Mouse (Mus musculus) MEL (cell line): Measurements from ENCODE around the gene Adam19.

Experiments used
- CHD1 ChIP-seq: IDR thresholded peaks from 2 replicates; pipeline ENCODE4 v1.6.1; 2012; ENCODE audit warnings: low read depth, mild to moderate bottlenecking, inconsistent platforms, low read length, improper control_type of control experiment
- E2F4 ChIP-seq: IDR thresholded peaks from 2 replicates; pipeline ENCODE4 v1.6.1; 2011; ENCODE audit warnings: low read depth, low read length, improper control_type of control experiment, borderline replicate concordance
- ELF1 ChIP-seq: IDR thresholded peaks from 2 replicates; pipeline ENCODE4 v1.6.1; 2014; ENCODE audit warnings: low read depth, mild to moderate bottlenecking, inconsistent platforms, low read length, improper control_type of control experiment, moderate library complexity
- POLR2A ChIP-seq, 2 experiments: IDR thresholded peaks; 2 replicates each; pipeline ENCODE4 v1.6.1; 2011 to 2012; ENCODE audit warnings: low read length in 2 of 2, mild to moderate bottlenecking in 2 of 2, control low read depth in 1 of 2, improper control_type of control experiment in 1 of 2, low read depth in 1 of 2, moderate library complexity in 1 of 2; ENCODE audit not compliant: control insufficient read depth in 1 of 2, insufficient read depth in 1 of 2, poor library complexity in 1 of 2
- POLR2AphosphoS5 ChIP-seq: IDR thresholded peaks from 2 replicates; pipeline ENCODE4 v1.6.1; 2012; ENCODE audit warnings: low read depth, borderline replicate concordance, mild to moderate bottlenecking, inconsistent platforms, low read length, moderate library complexity, mixed read lengths
- UBTF ChIP-seq: IDR thresholded peaks from 2 replicates; pipeline ENCODE4 v1.6.1; 2012; ENCODE audit warnings: low read depth, mild to moderate bottlenecking, inconsistent platforms, low read length, improper control_type of control experiment, moderate library complexity, borderline replicate concordance; ENCODE audit not compliant: insufficient read depth

DNA sequence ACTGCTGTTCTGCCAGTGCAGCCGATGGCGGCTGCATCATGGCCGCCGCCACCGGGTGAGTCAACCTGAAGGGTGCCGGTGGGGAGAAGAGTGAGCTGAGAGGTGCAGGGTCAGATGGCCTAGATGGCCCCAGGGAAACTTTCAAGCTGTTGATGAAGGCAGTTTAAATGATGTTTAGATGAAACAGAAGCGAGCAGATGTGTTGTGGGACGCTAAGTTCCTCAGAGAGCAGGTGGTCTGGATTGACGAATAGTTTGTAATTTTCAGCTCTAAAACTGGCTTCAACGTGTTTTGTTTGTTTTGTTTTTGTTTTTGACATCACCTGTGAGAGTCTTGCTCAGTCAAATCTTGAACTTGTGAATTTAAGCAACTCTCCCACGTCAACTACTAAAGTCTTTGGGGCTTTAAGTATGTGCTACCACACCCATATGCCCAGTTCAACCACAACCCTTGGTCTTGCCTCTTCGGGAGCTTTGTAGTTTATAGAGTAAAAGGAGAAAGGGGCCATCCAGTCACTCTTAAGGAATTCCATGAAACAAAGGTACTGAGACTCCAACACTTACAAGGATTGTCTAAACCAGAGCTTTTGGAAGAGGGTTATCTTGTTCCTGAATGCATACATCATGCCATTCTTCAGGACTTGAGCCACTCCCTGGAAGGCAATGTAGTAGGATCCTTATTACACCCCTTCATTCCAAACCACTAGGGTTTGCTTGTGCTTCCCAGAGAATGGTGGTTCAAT lies 69.5 kb downstream of the Adam19 start:
- no peak for TF ChIP-seq POLR2A (IDR thresholded peaks at IDR 0.05; ENCODE audit: control insufficient read depth in 1 of 2, insufficient read depth in 1 of 2, low read depth in 1 of 2, low read length in 2 of 2, poor library complexity in 1 of 2)
- no peak for TF ChIP-seq UBTF
- TF ChIP-seq CHD1 = no peak
- no peak for TF ChIP-seq E2F4
- no peak for TF ChIP-seq ELF1
- TF ChIP-seq POLR2AphosphoS5 = no peak
